Mouse (Mus musculus) c-Kit-positive CD71-positive TER-119-positive erythroid progenitor cells, embryonic 14.5 days (primary cell): ENCODE results near the gene Dusp27.
"Not testable (repeated sequence)": the region's sequence is repeated elsewhere in the genome, so short reads cannot be mapped to it uniquely, and the experiment has no call there.

Source experiments
- DNase-seq: peaks from one replicate; pipeline ENCODE4 v3.0.0-alpha.2; 2013; ENCODE audit warnings: low spot score

Gene Dusp27

DNA sequence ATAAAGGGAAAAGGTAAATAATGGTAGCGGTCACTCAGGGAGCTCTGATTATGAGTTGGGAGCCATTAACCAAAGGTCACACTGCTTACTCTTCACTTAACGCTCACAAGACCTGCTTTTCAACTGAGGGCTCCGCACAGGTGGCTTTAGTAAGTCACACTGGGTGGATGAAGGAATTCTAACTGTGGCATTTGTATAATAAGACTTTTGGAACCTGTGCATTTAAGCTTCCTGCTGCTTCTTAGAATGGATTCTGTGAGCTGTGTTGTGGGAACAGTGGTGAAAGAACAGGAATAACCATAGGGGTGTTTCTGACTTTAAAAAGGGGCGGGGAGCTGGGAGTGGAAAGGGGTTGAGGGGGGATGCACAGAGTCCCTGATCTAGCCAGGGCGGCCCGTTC is 14.6 kb upstream of the Dusp27 start:
- DNase-seq, result no peak

DNA sequence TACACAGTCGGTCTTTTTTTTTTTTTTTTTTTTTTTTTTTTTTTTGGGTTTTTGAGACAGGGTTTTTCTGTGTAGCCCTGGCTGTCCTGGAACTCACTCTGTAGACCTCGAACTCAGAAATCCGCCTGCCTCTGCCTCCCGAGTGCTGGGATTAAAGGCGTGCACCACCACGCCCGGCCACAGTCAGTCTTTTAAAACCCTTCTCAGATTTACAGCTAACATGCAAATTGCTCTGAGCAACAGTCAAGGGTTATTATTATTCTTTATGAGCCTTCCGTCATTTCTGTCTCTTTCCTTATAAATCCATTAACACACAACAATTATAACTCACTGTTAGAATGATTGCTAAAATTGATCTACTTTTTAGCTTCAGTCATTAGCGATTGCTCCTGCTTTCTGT is 14.1 kb upstream of the Dusp27 start:
- not testable (repeated sequence) for DNase-seq

DNA sequence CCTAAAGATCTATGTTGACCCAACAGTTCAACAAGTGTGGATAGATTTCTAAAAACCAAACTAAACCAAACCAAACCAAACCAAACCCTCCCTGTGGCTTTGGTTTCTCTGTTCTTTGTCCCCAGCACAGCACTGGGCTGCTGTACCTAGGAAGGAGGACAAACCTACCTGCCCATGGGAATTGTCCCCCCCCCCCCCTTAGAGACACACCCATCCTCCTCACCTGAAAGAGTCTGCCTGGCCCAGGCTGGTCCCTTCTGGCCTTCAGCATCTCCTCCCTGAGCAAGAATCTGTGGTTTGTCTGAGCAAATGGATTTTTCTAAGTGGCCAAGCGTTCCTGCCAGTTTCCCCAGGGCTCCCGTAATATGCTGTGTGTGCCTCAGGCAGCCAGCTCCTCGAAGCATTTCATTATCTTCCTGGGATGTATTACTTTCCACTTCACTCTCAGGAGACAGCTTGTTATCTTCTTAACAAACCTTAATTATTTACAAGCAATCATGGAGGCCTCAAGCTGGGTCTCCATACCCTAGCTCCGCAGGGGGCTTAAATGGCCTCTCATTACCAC is 12.0 kb upstream of the Dusp27 start:
- DNase-seq, result no peak

DNA sequence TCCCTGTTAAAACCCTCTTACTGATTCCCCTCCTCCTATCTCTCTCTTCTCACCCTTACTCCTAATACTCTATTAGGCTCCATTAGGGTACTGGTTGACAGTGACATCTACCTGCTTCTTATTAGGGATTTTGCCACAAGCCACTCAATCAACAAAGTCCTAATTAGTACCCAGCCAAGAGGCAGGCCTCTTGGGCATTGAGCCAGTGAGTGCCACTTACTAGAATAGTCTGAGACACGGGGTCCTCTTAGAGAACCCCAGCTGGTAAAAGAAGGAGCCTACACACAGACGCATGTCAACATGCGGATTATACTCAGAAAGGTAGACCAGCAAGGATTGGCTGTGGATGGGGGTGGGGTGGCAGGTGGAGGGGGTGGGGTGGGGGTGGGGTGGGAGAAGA is 11.4 kb upstream of the Dusp27 start:
- DNase-seq, result no peak

DNA sequence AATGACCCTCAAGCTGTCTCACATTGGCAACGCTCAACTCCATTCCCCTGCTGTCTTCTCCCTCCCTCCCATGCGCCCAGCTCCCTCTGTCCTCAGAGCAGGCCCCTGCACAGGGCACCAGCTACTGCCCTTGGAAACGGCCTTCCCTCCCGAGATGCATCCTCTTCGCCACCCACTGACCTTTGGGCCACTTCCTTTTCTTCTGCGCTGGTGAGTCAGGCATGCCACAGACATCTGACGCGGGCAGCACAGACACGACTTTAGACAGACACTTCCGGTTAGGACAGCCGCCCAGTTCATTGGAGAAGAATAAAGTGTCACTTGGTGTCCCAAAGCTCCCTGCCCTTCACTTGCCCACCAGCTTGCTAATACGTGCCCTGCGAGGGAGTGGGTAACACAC is 10.4 kb upstream of the Dusp27 start:
- DNase-seq, result no peak

DNA sequence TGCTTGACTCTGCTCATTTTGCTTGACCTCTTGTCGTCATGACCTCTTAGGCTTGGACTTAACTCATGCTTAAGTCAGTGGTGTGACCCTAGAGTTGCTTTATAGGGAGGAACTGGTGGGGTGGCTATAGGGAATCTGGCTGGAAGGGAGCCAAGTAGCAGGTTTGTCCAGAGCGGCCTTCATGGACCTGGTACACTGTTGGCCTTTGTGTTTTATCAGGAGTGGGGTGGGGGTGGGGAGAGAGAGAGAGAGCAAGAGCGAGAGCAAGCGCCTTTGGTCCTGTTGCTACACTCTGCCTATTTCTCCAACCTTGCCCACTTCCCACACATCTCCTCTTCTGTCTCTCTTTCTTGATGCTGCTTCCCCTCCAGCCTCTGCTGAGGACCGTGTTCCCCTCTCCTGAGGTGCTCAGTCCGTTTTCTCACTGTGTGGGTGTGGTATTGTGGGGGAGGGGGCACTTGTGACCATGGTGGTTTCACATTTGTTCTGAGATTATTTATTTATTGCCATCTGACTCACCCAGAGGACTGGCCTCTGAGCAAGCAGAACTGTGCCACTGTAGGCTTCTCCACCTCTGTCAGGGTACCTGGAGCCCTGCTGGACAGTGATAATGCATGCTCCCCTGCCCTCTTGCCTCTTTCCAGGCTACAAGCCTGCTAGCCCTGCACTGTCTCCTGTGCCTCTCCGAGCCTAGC is 9.7 kb upstream of the Dusp27 start:
- no peak for DNase-seq

DNA sequence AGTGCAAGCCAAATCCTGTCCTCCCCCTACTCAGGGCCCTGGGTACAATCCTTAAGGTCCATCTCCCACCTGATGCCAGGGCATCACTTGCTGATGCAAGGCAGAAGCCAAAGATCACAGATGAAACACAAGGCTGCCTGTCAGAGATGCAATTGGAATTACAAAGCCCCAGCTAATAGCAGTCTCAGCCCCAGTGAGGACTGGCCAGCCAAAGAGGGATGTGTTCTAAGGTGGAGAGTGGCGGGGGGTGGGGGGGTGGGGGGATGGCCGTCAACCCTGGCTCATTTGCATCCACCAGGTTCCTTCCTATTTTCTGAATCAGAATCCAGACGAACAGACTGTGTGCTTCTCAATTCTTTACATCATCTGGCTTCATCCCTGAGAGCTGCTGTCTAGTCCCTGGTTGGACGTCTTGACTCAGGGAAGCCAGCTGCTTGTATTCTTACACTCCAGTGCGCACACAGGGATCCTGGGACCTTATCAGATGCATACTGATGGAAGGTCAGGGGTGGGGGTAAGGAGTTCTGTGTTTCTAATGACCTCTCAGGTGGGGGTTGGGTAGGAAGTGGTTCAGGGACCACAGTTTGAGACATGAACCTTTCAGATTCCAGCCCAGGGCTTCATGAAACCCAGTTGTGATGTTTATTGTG is 7.5 kb upstream of the Dusp27 start:
- DNase-seq, result no peak

DNA sequence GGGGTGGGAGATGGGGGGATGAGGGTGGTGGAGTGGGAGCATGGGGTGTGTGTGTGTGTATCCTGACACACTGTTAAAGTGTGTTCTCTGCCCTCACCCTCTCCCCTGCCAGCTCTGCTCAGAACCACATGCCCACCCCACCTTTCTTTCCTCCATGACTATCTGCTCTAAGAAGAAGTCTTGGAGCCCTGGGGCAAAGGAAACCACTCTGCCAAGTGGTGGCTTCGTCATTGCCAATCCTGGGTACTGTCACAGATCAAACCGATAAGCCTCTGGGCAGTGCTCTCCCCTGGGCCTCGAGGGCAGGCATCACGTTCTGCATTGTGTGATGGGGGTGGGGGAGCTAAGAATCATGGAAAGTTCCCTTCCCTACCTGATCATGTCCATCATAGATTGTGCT is 4.6 kb upstream of the Dusp27 start:
- no peak for DNase-seq

DNA sequence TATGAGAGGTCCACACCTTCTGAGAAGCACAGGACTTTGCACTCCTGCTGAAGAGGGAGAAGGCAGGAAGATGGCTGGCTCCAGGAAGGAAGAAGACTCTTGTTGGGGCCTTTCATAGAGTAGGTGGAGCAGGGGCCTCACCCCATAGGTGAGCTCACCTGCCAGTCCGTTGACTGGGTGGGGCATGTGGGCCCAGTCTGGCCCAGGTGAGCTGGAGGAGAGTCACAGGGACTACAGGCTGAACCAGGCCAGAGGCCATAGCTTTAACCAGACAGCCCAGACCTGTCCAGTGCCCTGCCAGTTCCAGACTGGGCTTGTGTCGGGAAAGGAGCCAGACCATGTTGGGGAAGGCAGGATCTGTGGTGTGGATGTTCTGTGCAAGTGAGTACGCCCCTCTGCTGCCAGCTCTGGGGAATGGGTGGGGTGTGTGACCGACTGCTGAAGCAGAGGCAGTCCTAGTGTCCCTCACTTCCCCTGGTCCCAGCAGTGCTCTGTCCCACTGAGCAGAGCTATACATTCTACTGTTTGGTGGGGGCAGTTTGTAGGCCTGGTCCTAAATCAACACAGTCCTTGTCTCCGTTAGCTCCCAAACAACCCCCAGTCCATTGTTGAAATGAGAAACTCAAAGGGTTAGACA is 2.6 kb upstream of the Dusp27 start, which contains the start of gene Gpa33:
Gpa33 (plus strand) TSS at position 15 of the 637 bp plus-strand sequence.
- DNase-seq, result no peak

DNA sequence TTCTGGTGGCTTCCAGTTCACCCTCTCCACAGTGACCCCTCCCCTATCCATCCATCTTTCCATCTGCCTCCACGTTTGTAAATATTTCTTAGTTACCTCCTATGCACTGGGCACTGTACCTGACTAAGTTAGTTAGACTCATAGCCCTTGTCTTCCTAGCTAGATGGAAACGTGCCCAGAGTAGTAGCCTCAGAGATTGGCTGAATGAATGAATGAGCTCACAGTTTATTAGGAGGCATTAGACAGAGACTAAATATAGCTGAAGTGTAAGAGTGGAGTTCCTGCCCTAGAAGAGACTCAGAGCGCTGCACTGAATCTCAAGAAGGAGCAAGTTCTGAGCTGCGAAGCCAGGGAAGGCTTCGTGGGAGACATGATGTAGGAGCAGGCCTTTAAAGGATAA is 829 bp upstream of the Dusp27 start:
- no peak for DNase-seq

DNA sequence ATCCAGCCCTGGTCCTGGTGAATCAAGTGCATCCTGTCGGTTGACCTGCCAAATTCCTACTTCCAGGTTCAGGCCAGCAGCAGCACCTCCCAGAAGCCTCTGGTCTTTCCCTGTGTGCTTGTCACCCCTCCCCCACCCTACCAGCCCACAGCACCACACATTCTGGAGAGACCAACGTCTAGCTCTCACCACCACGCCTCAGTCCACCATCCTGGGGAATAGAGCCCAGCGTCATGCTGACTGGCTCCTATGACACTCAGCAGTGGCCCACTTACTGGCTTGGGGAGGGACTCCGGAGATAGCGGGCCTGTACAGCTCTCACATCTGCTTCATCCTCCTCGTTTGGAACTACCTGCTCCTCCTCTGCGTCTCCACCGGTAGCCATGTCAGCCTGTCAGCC is 927 bp downstream of the Dusp27 start:
- DNase-seq, result no peak

DNA sequence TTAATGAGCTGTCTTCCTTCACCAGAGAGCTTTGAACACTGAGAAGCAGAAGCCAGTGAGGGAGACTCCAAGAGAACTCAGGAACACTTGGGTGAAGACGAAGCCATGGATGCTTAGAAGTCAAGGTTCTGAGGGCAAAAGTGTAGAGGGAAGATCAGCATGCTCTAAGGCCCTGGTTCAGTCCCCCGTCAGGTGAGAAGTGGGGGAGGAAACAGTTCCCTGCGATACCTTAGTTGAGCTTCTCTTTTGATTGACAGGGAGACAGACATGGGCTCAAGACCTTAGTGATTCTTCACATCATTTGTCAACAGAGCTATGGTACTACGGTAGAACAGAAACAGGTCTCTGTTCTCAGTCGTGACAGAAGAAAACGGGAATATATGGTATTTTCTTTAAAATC is 1.4 kb downstream of the Dusp27 start:
- no peak for DNase-seq

DNA sequence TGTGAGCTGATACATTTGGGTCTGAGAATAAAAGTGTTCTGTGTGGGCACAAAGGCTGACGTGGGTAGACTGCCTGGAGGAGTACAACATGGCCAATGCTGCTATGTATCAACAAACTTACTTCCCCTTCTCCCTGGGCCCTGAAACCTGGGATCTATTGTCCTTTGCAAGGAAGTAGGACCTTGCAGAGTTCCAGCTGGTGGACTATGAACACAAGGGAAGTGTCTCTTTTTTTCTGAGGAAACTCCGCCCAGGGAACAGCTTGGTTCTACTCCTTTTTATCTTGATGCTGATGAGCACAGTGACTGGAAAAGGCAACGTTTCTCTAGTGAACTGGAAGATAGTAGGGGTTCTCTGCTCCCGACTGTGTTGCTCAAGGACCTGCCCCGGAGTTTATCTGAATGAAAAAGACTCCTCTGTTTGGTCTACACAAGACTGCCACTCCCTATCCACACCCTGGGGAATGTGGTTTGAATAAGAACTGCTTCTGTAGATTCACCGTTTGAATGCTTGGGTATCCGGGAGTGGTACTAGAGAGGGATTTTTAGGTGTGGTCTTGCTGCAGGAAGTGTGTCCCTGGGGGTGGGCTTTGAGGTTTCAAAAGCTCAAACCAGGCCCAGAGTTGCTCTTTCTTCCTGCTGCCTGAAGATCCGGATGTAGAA is 2.7 kb downstream of the Dusp27 start:
- peak; percentile 10 for DNase-seq

DNA sequence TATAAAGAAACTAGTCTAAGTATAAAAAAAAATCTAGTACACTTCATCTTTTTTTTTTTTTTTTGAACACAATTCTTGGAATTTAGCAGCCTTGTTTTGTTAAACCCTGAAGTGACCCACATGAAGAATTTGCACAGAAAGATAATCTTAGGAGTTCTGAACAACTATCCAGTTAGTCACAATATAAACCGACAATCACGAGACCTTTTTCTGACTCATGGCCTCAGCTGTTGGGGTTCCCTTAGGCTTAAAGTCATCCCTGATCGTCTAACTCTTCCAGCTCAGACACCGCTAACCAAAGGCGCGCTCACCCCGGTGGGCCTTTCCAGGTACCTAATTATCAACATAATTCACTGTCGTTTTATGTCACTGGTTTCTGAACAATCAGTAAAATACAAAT is 4.0 kb downstream of the Dusp27 start:
- no peak for DNase-seq

DNA sequence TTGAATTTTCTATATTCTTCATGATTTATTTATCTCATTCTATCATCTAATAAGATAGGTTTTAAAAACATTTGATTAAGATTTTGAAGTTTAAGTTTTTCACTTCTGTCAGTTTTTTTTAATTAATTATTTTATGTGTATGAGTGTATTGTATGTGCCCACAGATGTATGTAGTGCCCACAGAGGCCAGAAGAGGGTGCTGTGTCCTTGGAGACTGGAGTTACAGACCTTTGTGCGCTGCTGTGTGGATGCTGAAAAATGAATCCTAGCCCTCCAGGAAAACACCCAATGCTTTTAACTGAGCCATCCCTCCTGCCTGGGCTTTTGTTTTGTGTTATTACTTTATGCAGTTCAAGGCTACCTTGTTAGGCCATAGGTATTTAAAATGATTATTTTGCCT is 4.7 kb downstream of the Dusp27 start:
- no peak for DNase-seq

DNA sequence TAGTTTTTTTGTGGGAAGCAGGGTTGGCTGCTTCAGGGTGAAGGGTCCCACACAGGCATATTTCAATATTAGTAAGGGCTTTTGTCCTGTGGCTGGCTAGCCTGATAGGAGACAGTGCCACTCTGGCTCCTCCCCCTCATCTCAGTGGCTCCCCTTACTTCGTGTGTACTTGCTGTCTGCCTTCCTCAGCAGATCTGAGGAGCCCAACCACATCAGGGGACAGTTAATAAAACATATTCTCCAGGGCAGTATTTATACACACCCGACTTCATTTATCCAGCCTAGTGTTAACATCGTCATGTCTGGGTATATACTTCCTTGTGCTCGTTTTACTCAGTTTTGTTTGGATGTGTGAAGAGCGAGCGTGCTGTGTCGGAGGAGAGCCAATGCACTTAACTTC is 5.6 kb downstream of the Dusp27 start:
- no peak for DNase-seq

DNA sequence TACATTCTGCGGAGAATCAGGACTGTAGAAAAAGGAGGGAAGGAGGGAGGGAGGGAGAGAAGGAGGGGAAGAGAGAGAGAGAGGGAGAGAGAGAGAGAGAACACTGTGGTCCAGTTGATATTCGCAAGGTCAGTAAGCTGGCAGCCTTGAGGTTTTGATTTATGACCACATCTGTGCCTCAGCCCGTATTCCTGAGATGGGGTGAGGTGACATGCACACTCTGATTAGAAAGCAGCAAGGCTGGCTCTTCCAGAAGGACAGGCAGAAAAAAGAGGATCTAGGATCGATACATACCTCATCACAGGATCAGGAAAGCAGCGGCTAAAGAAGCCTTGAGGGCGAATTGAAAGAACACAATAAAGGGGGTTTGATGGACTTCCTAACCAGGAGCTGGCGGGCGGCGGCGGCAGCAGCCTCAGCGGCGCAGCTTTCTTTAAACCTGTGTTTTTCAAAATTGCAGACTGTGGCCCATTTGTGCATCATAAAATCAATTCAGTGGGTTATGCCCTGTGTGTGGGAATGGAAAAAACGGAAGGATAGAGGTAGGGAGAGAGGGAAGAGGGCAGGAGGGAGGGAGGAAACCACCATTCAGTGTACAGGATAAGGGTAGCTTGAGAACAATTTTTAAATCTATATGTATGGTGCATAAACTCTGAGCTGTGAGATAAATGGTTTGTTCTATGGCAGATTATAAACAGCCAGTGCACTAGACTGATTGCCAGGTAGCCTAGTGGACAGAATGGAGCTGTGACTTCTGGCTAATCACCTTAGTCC is 9.7 kb downstream of the Dusp27 start:
- DNase-seq, result no peak

DNA sequence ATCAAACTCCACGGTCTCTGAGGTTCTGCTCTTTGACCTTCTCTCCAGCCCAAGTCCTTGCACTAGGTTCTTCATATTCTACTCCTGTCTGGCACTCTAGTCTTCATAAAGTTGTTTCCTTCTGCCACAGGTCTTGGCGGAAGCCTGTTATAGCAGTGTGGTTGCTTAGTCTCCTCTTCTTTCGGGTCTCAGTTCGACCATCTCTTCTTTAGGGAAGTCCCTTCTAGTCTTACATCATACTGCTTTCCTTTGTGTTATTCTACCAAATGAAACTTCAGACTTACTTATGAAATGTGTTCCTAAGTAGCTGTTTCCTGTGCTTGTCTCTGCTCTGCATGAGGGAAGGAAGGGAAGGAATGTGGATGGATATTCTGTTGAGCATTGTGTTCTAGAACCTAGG is 12.0 kb downstream of the Dusp27 start:
- DNase-seq, result no peak

DNA sequence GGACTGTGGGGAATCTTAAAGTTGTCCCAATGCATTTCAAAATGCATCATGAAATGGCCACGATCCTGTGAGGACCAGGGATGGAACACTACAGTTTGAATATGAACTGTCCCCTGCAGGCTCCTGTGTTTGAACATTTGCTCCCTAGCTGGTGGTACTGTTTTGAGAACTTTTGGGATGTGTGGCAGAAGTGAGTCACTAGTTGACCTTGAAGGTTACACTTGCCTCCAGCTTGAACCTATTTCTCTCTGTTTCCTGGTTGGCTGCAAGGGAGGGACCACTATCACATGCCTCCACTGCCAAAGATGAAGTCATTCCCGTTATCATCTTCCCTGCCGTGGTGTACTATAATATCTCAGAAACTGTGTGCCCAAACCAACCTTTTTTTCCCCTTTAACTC is 12.7 kb downstream of the Dusp27 start:
- no peak for DNase-seq

DNA sequence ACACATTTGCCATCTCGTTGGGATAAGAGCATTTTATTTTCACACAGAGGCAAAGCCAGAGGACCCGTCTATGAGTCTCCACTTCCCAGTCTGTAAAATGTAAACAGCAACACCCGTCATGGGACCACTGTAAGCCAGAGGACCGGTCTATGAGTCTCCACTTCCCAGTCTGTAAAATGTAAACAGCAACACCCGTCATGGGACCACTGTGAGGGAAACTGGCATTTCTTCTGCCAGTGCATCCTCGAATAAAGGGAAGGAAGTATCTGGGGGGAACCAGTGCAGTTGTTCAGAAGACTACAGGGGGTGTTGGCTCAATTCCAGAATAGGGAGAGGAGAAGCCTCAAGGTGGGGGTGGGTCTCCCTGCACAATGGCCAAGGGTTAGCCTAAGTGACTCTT is 22.3 kb downstream of the Dusp27 start:
- no peak for DNase-seq

DNA sequence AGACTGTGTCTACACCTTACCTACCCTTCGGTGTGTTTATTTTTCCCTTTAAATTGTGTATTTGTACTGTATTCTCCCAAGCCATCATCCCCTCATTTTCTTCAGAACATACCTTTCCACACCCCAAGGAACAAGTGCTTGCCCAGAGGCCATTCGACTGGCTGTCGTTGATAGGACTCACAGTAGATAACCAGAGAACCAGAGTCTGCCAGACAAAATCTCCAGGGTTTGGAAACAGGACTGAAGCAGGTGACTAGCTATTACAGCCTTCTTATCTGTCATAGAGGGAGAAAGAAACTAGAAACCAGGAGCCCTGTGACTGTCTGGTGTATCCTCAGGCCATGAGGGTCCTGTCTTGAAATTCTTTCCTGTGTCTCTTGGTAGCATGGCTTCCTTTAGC is 22.9 kb downstream of the Dusp27 start:
- no peak for DNase-seq
